Comparison of ENCODE assay signal across 9 mouse cellular contexts in genomic region chr16:37540776-37541175, GRCm38 (mm10). TPM values are rescaled to one million over a fixed set of nuclear protein-coding genes. Genes with fewer than 3 reads are reported as not detected.
DNase-seq lines count a peak whose midpoint lies in the region; ATAC-seq lines count a peak whose summit lies in the region.
"Had no signal": no experiment of that assay in that cellular context is flagged by ENCODE, and none has a peak within 500 bp of the region (broad histone marks: within the 10 kb centered on the region; RNA-seq: fewer than 3 reads in every experiment).

No protein-coding gene starts in this region.

- intact Hi-C loops in left cerebral cortex, postnatal 4 days (cut with DNase I): no loop called here

- H3K27ac ChIP-seq in kidney, embryonic 16.5 days (ENCODE audit: low read length): no peak overlapping the region
- H3K27ac ChIP-seq in embryonic facial prominence, embryonic 14.5 days (replicated peaks; ENCODE audit: low read depth, low read length): no peak overlapping the region
- no peak overlapping the region for H3K27ac ChIP-seq in hindbrain, embryonic 12.5 days
- H3K27ac ChIP-seq in midbrain, embryonic 13.5 days: no peak overlapping the region

- no peaks in the 10 kb centered on the region for H3K9me3 ChIP-seq in kidney, embryonic 16.5 days (ENCODE audit: low read length)
- no peaks in the 10 kb centered on the region for H3K9me3 ChIP-seq in embryonic facial prominence, embryonic 14.5 days (ENCODE audit: control insufficient read depth, low read length)
- no peaks in the 10 kb centered on the region for H3K9me3 ChIP-seq in hindbrain, embryonic 12.5 days (replicated peaks)
- H3K9me3 ChIP-seq in midbrain, embryonic 13.5 days: no peaks in the 10 kb centered on the region

- peaks cover 16% of the 10 kb centered on the region for H3K4me1 ChIP-seq in kidney, embryonic 16.5 days (ENCODE audit: insufficient read depth, low read length)
- H3K4me1 ChIP-seq in embryonic facial prominence, embryonic 14.5 days (ENCODE audit: control insufficient read depth, insufficient read depth, low read length): peaks cover 6% of the 10 kb centered on the region; the same call in 1 of the 2 replicates
- peaks cover 26% of the 10 kb centered on the region for H3K4me1 ChIP-seq in hindbrain, embryonic 12.5 days
- peaks cover 32% of the 10 kb centered on the region for H3K4me1 ChIP-seq in midbrain, embryonic 13.5 days (replicated peaks)

- peak overlapping the region; percentile 73 for H3K4me2 ChIP-seq in kidney, embryonic 16.5 days (replicated peaks; ENCODE audit: low read depth, low read length)
- peak overlapping the region; percentile 66; the same call in 1 of the 2 replicates for H3K4me2 ChIP-seq in embryonic facial prominence, embryonic 14.5 days (ENCODE audit: low read depth, low read length)
- H3K4me2 ChIP-seq in hindbrain, embryonic 12.5 days (replicated peaks): peak overlapping the region; percentile 68
- H3K4me2 ChIP-seq in midbrain, embryonic 13.5 days (replicated peaks): peak overlapping the region; percentile 64

- 90% methylated on average over 6 of the region's 6 CpGs for WGBS in kidney, embryonic 16.5 days
- WGBS in embryonic facial prominence, embryonic 14.5 days: 87% methylated on average over 6 of the region's 6 CpGs
- 88% methylated on average over 6 of the region's 6 CpGs for WGBS in hindbrain, embryonic 12.5 days
- 85% methylated on average over 6 of the region's 6 CpGs for WGBS in midbrain, embryonic 13.5 days

- DNase-seq in kidney, adult 11 months: no peak
- no peak for DNase-seq in embryonic facial prominence, embryonic 14.5 days (ENCODE audit: low spot score)
- DNase-seq in left cerebral cortex, postnatal 4 days: no peak
- DNase-seq in kidney, adult 8-10 months: no peak
- DNase-seq in left cerebral cortex, adult 18-20 months (ENCODE audit: low spot score in 2 of 2): no peak
- DNase-seq: kidney, postnatal 25 days had no signal

- peaks cover 5% of the 10 kb centered on the region for H3K36me3 ChIP-seq in kidney, embryonic 16.5 days (ENCODE audit: insufficient read depth, low read length)
- peaks cover 22% of the 10 kb centered on the region for H3K36me3 ChIP-seq in embryonic facial prominence, embryonic 14.5 days (ENCODE audit: control insufficient read depth, insufficient read depth, low read length)
- H3K36me3 ChIP-seq in hindbrain, embryonic 12.5 days: peaks cover 9% of the 10 kb centered on the region; the same call in 1 of the 2 replicates
- H3K36me3 ChIP-seq in midbrain, embryonic 13.5 days: peaks cover 10% of the 10 kb centered on the region

- H3K27me3 ChIP-seq in kidney, embryonic 16.5 days (ENCODE audit: insufficient read depth, low read length): no peaks in the 10 kb centered on the region
- no peaks in the 10 kb centered on the region for H3K27me3 ChIP-seq in embryonic facial prominence, embryonic 14.5 days (replicated peaks; ENCODE audit: control insufficient read depth, insufficient read depth, low read length)
- H3K27me3 ChIP-seq in hindbrain, embryonic 12.5 days: no peaks in the 10 kb centered on the region
- no peaks in the 10 kb centered on the region for H3K27me3 ChIP-seq in midbrain, embryonic 13.5 days

- no peak for ATAC-seq in kidney, embryonic 16.5 days (ENCODE audit: low FRiP score, low TSS enrichment)
- no peak for ATAC-seq in embryonic facial prominence, embryonic 14.5 days (ENCODE audit: low read depth)
- ATAC-seq in hindbrain, embryonic 12.5 days (ENCODE audit: low FRiP score): no peak
- ATAC-seq in midbrain, embryonic 13.5 days: no peak

- H3K9ac ChIP-seq in kidney, embryonic 16.5 days (replicated peaks; ENCODE audit: low read length): no peak overlapping the region; the same call in 1 of the 2 replicates
- no peak overlapping the region for H3K9ac ChIP-seq in embryonic facial prominence, embryonic 14.5 days (ENCODE audit: low read depth, low read length)
- no peak overlapping the region for H3K9ac ChIP-seq in hindbrain, embryonic 12.5 days
- no peak overlapping the region for H3K9ac ChIP-seq in midbrain, embryonic 13.5 days (replicated peaks)

- no peak overlapping the region; the same call in 1 of the 2 replicates for H3K4me3 ChIP-seq in kidney, embryonic 16.5 days (ENCODE audit: low read length)
- no peak overlapping the region for H3K4me3 ChIP-seq in embryonic facial prominence, embryonic 14.5 days (ENCODE audit: low read depth, low read length)
- peak overlapping the region; percentile 55; the same call in 1 of the 2 replicates for H3K4me3 ChIP-seq in hindbrain, embryonic 12.5 days
- peak overlapping the region; percentile 83 for H3K4me3 ChIP-seq in midbrain, embryonic 13.5 days (replicated peaks)

RNA-seq across cellular contexts. Expression of gene Rabl3, which starts 1.1 kb away (rescaled TPM):
- polyA plus RNA-seq in kidney, embryonic 16.5 days (2015; fragmentation: Nextera tagmentation; extraction: Ambion mirVana): 24.7 and 25.3 TPM in 2 replicates
- polyA plus RNA-seq in embryonic facial prominence, embryonic 14.5 days (2014; fragmentation: Nextera tagmentation; extraction: Ambion mirVana): 21.0 and 26.6 TPM in 2 replicates
- polyA plus RNA-seq in hindbrain, embryonic 12.5 days (2016; fragmentation: Nextera tagmentation; extraction: Ambion mirVana): 30.2 and 32.5 TPM in 2 replicates
- 25.3 and 29.8 TPM in 2 replicates for polyA plus RNA-seq in midbrain, embryonic 13.5 days (2015; fragmentation: Nextera tagmentation; extraction: Ambion mirVana)
- total RNA-seq in left cerebral cortex, postnatal 4 days (2021): 1 to 10 TPM; 7.9 to 9.3 TPM
- total RNA-seq in left cerebral cortex, adult 18-20 months (2021): 1 to 10 TPM; 8.3 TPM

RNA-seq across cellular contexts. Expression of gene Gtf2e1, which starts 1.2 kb away (rescaled TPM):
- 26.4 and 29.0 TPM in 2 replicates for polyA plus RNA-seq in kidney, embryonic 16.5 days (2015; fragmentation: Nextera tagmentation; extraction: Ambion mirVana)
- 29.0 and 32.5 TPM in 2 replicates for polyA plus RNA-seq in embryonic facial prominence, embryonic 14.5 days (2014; fragmentation: Nextera tagmentation; extraction: Ambion mirVana)
- polyA plus RNA-seq in hindbrain, embryonic 12.5 days (2016; fragmentation: Nextera tagmentation; extraction: Ambion mirVana): 43.3 and 45.1 TPM in 2 replicates
- 40.2 and 40.8 TPM in 2 replicates for polyA plus RNA-seq in midbrain, embryonic 13.5 days (2015; fragmentation: Nextera tagmentation; extraction: Ambion mirVana)
- 10 to 100 TPM; 24.8 to 26.8 TPM for total RNA-seq in left cerebral cortex, postnatal 4 days (2021)
- total RNA-seq in left cerebral cortex, adult 18-20 months (2021): 10 to 100 TPM; 15.1 to 15.5 TPM

RNA-seq across cellular contexts. Expression of gene Hgd, which starts 39.2 kb away (rescaled TPM):
- 10.4 and 10.7 TPM in 2 replicates for polyA plus RNA-seq in kidney, embryonic 16.5 days (2015; fragmentation: Nextera tagmentation; extraction: Ambion mirVana)
- polyA plus RNA-seq in embryonic facial prominence, embryonic 14.5 days (2014; fragmentation: Nextera tagmentation; extraction: Ambion mirVana): not detected in 2 replicates
- 0.25 TPM in 1 of 2 replicates, not detected in the other for polyA plus RNA-seq in hindbrain, embryonic 12.5 days (2016; fragmentation: Nextera tagmentation; extraction: Ambion mirVana)
- 0.17 TPM in 1 of 2 replicates, not detected in the other for polyA plus RNA-seq in midbrain, embryonic 13.5 days (2015; fragmentation: Nextera tagmentation; extraction: Ambion mirVana)
- not detected for total RNA-seq in left cerebral cortex, postnatal 4 days (2021)
- total RNA-seq in left cerebral cortex, adult 18-20 months (2021): not detected

Comparison
In these comparisons a context has a peak if more than half of its experiments do, and no peak if none do; other contexts are left out.
1. H3K4me3 ChIP-seq: peak in hindbrain, embryonic 12.5 days (single experiment) and midbrain, embryonic 13.5 days (single experiment); none in kidney, embryonic 16.5 days (single experiment) and embryonic facial prominence, embryonic 14.5 days (single experiment).
2. Peak in every context shown above with its lines, with median percentiles within 50 percentile points of each other: H3K4me2 ChIP-seq.